Mouse (Mus musculus): ENCODE data around the gene Rnase12.

DNA sequence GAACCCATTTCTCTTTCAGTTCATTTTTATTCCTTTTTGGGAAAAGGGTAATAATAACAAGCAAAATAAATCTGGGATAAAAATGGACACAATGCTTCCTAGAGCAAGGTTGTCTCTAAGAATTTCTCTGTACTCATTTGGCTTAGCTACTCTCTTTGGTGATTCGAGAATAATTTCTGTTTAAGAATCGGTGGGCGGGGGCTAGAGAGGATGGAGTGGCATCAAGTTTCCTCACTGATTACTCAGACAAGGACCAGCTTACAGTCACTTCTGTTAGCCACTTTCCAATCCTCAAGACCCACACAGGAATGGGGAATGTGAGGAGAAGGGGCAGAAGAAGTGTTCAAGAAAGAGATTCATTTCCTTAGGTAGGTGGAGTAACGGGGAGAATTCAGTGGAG is 48.7 kb downstream of the Rnase12 start:
- TF ChIP-seq CTCF (IDR thresholded peaks at IDR 0.05; ENCODE audit: insufficient read depth, low read length): no peak
- no peak for TF ChIP-seq POLR2A (IDR thresholded peaks at IDR 0.05; ENCODE audit: borderline replicate concordance, extremely low read depth, low read depth, low read length)
